Mouse (Mus musculus): ENCODE results near the gene Nip7. TPM values are rescaled to one million over a fixed set of nuclear protein-coding genes. Genes with fewer than 3 reads are reported as not detected.

Nip7 gene
- polyA plus RNA-seq (2017; shearing (Covaris generic)): 119 TPM

DNA sequence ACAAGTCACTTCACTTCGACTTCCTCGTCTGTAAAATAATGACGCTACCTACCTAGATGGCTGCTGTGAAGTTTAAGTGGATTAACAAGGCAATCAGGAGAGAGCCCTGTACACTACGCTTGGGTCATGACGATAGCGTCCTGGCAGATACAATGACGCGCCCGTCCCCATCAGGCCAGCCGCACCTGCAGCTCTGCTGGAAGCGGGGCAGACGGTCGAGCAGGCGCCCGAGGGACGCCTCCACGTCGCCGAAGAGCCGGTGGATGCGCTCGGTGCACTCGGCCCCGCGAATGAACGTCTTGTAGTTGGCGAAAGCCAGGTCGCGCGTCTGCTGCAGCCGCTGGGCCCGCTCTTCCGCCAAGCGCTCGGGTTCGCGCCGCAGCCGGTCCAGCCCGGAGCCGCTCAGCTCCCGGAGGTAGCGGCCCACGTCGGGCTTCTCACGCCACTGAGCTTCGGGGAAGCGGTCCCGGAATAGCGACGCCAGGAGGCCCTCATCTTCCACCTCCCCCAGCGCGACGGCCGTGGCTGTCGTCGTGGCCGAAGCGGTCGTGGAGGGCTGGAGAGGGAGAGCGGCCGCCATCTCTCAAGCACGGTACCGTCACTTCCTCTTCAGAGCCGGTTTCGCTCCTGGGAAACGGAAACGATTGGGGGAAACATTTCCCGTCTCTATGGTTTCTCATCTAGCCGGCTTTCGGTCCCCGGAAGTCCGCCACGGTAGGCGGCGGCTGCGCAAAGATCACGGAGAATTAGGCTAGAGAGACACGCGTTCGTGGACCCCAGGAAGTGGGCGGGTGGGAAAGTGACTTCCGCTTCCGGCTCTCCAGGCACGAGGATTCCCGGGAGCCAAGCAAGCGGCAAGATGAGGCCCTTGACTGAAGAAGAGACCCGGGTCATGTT, at the start of gene Nip7, which contains the start of gene Cog8:
Gene Nip7, plus strand, starts transcription at position 802 of the 897 bp plus-strand sequence.
Gene Cog8, minus strand, starts transcription at position 614 of the 897 bp plus-strand sequence.

GRCm38 (mm10) chr8:107030650-107031576, 25.8 kb upstream of the Nip7 start, which contains the start of gene Vps4a:
Gene Vps4a, plus strand, starts transcription at chr8:107031222.

DNA sequence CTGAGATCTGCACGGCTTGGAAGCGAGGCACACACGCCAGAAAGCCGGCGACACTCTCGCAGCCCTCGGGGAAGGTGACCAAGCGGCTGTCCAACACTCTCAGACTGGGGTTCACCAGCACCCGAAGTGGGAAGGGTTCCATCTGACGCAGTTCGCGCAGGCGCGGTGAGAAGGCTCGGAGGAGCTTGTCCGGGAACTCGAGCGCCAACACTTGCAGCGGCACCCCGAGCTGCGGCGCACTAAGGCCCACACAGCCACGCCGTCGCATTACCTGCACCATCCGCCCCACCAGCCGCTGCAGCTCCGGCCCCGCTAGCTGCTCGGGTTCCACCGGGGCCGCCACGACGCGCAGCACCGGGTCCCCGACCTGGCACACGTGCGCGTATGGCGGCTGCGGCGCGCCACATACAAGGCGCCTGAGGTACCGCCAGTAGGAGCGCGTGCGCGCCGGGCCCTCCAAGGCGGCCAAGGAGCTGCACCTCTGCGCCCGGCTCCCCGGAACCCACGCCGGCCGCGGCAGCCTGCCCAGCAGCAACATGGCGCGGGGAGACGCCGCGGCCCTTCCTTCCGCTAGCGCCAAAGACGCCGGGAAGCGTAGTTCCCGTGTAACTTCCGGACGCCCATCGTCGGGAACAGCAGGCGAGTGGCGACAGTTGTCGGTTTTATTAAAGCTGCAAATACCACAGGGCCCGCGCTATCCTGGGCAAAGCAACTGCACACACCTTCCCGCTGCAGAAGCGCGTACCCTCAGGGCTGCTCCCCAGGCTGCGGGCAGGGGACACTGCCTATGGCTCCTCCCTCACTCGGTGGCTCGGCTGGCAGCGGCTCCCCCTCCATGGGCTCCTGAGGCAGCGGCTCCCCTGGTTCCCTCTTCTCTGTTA, 8.4 kb upstream of the Nip7 start, which contains the start of gene Pdf:
Gene Pdf, minus strand, starts transcription at position 554 of the 881 bp plus-strand sequence.

DNA sequence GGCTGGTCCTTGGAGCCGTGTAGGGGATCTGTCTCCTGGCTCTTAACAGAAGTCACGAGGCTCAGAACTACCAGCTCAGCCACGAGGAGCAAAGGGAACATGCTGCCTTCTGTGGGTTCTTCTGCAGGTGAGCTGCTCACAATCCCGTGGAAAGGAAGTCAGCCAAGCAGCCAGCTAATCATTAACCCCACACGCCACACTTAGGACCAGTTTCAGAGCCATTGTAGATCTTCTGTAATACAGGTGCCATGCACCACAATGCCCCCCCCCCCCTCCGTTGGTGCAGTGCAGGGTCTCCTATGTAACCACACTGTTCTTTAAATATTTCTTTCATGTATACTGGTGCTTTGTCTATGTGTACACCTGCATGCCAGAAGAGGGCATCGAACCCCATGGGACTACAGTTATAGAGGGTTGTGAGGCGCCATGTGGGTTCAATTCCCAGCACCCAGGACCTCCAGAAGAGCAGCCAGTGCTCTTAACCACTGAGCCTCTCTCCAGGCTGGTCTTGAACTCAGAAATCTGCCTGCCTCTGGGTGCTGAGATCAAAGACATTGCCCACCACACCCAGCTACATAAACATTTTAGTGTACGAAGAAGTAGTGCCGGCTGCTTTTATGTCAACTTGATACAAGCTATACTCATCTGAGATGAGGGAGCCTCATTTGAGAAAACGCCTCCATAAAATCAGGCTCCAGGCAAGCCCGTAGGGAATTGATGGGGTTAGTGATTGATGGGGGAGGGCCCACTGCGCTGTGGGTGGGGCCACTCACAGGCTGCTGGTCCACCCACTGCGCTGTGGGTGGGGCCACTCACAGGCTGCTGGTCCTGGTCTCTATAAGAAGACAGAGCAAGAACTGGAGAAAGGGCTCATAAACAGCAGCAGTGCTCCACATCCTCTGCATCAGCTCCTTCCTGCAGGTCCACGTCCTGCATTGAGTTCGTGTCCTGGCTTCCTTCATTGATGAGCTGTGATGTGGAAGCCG, 9.1 kb downstream of the Nip7 start, which contains the start of gene Tmed6:
Gene Tmed6, minus strand, starts transcription at position 134 of the 986 bp plus-strand sequence.

DNA sequence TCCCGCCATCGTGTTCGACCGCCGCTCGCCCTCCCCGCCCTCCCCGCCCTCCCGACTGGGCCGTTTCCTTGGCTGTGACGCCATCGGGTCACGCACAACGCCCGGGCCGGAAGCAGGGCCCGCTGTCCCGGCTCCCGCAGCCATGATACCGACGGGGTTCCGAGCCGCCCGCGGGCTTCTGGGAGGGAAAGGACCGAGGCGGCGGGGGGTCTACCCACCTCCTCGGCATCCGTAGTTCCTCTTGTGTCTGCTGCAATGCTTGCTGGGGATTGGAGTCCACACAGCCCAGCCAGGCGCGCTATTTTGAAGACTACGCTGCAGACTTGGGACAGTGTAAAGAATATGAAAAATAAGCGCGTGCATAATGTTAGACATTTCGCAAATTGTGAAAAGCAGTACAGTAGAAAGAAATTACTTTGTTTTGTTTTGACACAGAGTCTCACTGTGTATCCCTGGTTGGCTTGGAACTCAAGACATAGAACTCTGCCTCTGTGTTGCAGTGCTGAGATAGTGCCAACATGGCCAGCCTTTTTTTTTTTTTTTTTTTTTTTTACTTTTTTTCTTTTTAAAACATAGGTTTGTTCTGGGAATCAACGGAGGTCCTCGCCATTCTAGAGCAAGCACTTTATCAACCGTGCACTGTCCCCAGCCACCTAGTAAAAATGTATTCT, 39.8 kb downstream of the Nip7 start, which contains the start of gene Terf2:
Gene Terf2, minus strand, starts transcription at position 182 of the 671 bp plus-strand sequence.

Other genes starting within 250 kb of the Nip7 start
- not detected for gene Has3, start 186.6 kb upstream of the Nip7 start, polyA plus RNA-seq (2017; shearing (Covaris generic))
- 76.1 TPM for gene Utp4, start 163.2 kb upstream of the Nip7 start, polyA plus RNA-seq (2017; shearing (Covaris generic))
- gene Sntb2, start 121.1 kb upstream of the Nip7 start, polyA plus RNA-seq (2017; shearing (Covaris generic)): 1.6 TPM
- gene Vps4a, start 25.7 kb upstream of the Nip7 start, polyA plus RNA-seq (2017; shearing (Covaris generic)): 55.7 TPM
- 1.9 TPM for gene Pdf, start 8.3 kb upstream of the Nip7 start, polyA plus RNA-seq (2017; shearing (Covaris generic))
- 14.6 TPM for gene Cog8, start 188 bp upstream of the Nip7 start, polyA plus RNA-seq (2017; shearing (Covaris generic))
- not detected for gene Tmed6, start 8.8 kb downstream of the Nip7 start, polyA plus RNA-seq (2017; shearing (Covaris generic))
- gene Terf2, start 39.7 kb downstream of the Nip7 start, polyA plus RNA-seq (2017; shearing (Covaris generic)): 7.6 TPM
- gene Cyb5b, start 93.8 kb downstream of the Nip7 start, polyA plus RNA-seq (2017; shearing (Covaris generic)): 89.8 TPM
- gene Nfat5, start 236.6 kb downstream of the Nip7 start, polyA plus RNA-seq (2017; shearing (Covaris generic)): 13.9 TPM